Mouse (Mus musculus) liver, embryonic 11.5 days (tissue): ENCODE measurements around the gene Rasgef1c. TPM values are rescaled to one million over a fixed set of nuclear protein-coding genes. Genes with fewer than 3 reads are reported as not detected.

Experiments
- ATAC-seq: fragments of 200-750 bp; cut with Nextera tagmentation; replicated peaks from 2 replicates; pipeline ENCODE4 v1.8.0; 2017; ENCODE audit warnings: moderate number of reproducible peaks, mild to moderate bottlenecking, moderate TSS enrichment, moderate library complexity; ENCODE audit not compliant: low FRiP score
- DNase-seq: peaks from one replicate; pipeline ENCODE4 v3.0.0-alpha.2; 2017; ENCODE audit warnings: low spot score
- H3K27ac ChIP-seq: fragments of 300-500 bp; sonication (generic); 2 replicates; pipeline ENCODE4 v1.5.1; 2014; ENCODE audit warnings: mild to moderate bottlenecking, low read depth, low read length, control low read depth
- H3K27me3 ChIP-seq: fragments of 300-500 bp; sonication (generic); replicated peaks from 2 replicates; pipeline ENCODE4 v1.6.1; 2014; ENCODE audit warnings: low read length, mixed read lengths; ENCODE audit not compliant: control insufficient read depth, insufficient read depth
- H3K36me3 ChIP-seq: fragments of 300-500 bp; sonication (generic); 2 replicates; pipeline ENCODE4 v1.6.1; 2014; ENCODE audit warnings: mild to moderate bottlenecking, low read length, moderate library complexity, mixed read lengths; ENCODE audit not compliant: control insufficient read depth, insufficient read depth
- H3K4me1 ChIP-seq: fragments of 300-500 bp; sonication (generic); replicated peaks from 2 replicates; pipeline ENCODE4 v1.6.1; 2014; ENCODE audit warnings: low read length, mixed read lengths; ENCODE audit not compliant: control insufficient read depth, insufficient read depth
- H3K4me2 ChIP-seq: fragments of 300-500 bp; sonication (generic); 2 replicates; pipeline ENCODE4 v1.6.1; 2014; ENCODE audit warnings: mild to moderate bottlenecking, control low read depth, moderate library complexity
- H3K4me3 ChIP-seq: fragments of 300-500 bp; sonication (generic); 2 replicates; pipeline ENCODE4 v1.5.1; 2014; ENCODE audit warnings: low read depth, low read length, control low read depth
- H3K9ac ChIP-seq: fragments of 300-500 bp; sonication (generic); 2 replicates; pipeline ENCODE4 v1.6.1; 2014; ENCODE audit warnings: low read depth, low read length, control low read depth
- H3K9me3 ChIP-seq: fragments of 300-500 bp; sonication (generic); 2 replicates; pipeline ENCODE4 v1.6.1; 2016; ENCODE audit warnings: low read length, inconsistent platforms, mixed read lengths; ENCODE audit not compliant: control insufficient read depth
- WGBS: fragments of 180-500 bp; shearing (Covaris S2); extraction: QIAGEN DNeasy Blood & Tissue Kit; methylation state at CpG from one replicate; pipeline ENCODE4 v1.1.7; 2014; 5-methylcytosine and 5-hydroxymethylcytosine counted together
- microRNA-seq: library from miRNA; unstranded; fragments of <30 nt; microRNA quantifications from one replicate; pipeline ENCODE4, GENCODE M21; 2017; ENCODE audit warnings: borderline number of aligned reads
- polyA plus RNA-seq: library from polyadenylated mRNA; unstranded; fragments of >200 nt; fragmentation: Nextera tagmentation; extraction: Ambion mirVana; gene quantifications from 2 replicates; pipeline ENCODE4 v1.2.1, GENCODE M21; 2014

Gene Rasgef1c
- polyA plus RNA-seq, 1 experiment from 2014 or later: not detected

- Histone ChIP-seq H3K4me1 (peaks cover 10% of the 10 kb centered on the region; the same call in 1 of the 2 replicates), H3K9me3 (no peaks in the 10 kb centered on the region), H3K27me3 (no peaks in the 10 kb centered on the region), H3K36me3 (no peaks in the 10 kb centered on the region), H3K4me2 (peak overlapping the region; percentile 92), H3K9ac (no peak overlapping the region), H3K27ac (no peak overlapping the region), H3K4me3 (peak overlapping the region; percentile 86)
- no peak for DNase-seq
- ATAC-seq: no peak
- 31% methylated on average over 3 of the region's 3 CpGs for WGBS
Observed at GRCm38 (mm10) chr11:50026521-50027090, 125.0 kb downstream of the Rasgef1c start.

- no peak overlapping the region for H3K4me3 ChIP-seq
- H3K36me3 ChIP-seq: no peaks in the 10 kb centered on the region
- no peak overlapping the region for H3K4me2 ChIP-seq
- no peak for DNase-seq
- H3K4me1 ChIP-seq: peaks cover 11% of the 10 kb centered on the region; the same call in 1 of the 2 replicates
- H3K9ac ChIP-seq: no peak overlapping the region
- H3K9me3 ChIP-seq: no peaks in the 10 kb centered on the region
- no peaks in the 10 kb centered on the region for H3K27me3 ChIP-seq
- no peak for ATAC-seq
- no peak overlapping the region for H3K27ac ChIP-seq
Observed at GRCm38 (mm10) chr11:50028416-50028815, 126.8 kb downstream of the Rasgef1c start.

Small RNAs within 50 kb of the gene (microRNA-seq; reads per million reads assigned to microRNA genes)
- not detected for gene Gm23492

Other genes starting within 250 kb of the Rasgef1c start
- gene Scgb3a1, start 238.2 kb upstream of the Rasgef1c start, polyA plus RNA-seq: not detected in 2 replicates
- 34.8 and 35.9 TPM in 2 replicates for gene Cnot6, start 189.1 kb upstream of the Rasgef1c start, polyA plus RNA-seq
- 6.2 and 6.5 TPM in 2 replicates for gene Gfpt2, start 107.7 kb upstream of the Rasgef1c start, polyA plus RNA-seq
- gene Mapk9, start 55.1 kb upstream of the Rasgef1c start, polyA plus RNA-seq: 47.5 and 52.3 TPM in 2 replicates
- gene Rnf130, start 123.5 kb downstream of the Rasgef1c start, polyA plus RNA-seq: 47.8 and 48.0 TPM in 2 replicates
- gene Tbc1d9b, start 229.6 kb downstream of the Rasgef1c start, polyA plus RNA-seq: 30.1 and 34.0 TPM in 2 replicates